18 mouse cellular contexts compared by ENCODE assay signal in genomic region chr17:50104131-50104530, GRCm38 (mm10).
"Had no signal": no experiment of that assay in that cellular context is flagged by ENCODE, and none has a peak within 500 bp of the region (broad histone marks: within the 10 kb centered on the region; RNA-seq: fewer than 3 reads in every experiment).

No protein-coding gene starts in this region.

- H3K4me3 ChIP-seq: midbrain, embryonic 10.5 days; myocyte; neural tube, embryonic 13.5 days; neural tube, embryonic 15.5 days; stomach, embryonic 15.5 days had no signal

- H3K27me3 ChIP-seq: neural tube, embryonic 13.5 days; neural tube, embryonic 15.5 days; stomach, embryonic 15.5 days had no signal

- H3K9me3 ChIP-seq: stomach, embryonic 15.5 days had no signal

- H3K27ac ChIP-seq: midbrain, embryonic 10.5 days; neural tube, embryonic 13.5 days; neural tube, embryonic 15.5 days; stomach, embryonic 15.5 days; stomach, postnatal 0 days had no signal

- H3K9ac ChIP-seq: lung, embryonic 14.5 days; neural tube, embryonic 13.5 days; neural tube, embryonic 15.5 days; stomach, embryonic 15.5 days had no signal

- ATAC-seq: midbrain, embryonic 16.5 days had no signal

- H3K4me2 ChIP-seq: lung, embryonic 14.5 days; neural tube, embryonic 13.5 days; neural tube, embryonic 15.5 days; stomach, embryonic 15.5 days had no signal

- H3K36me3 ChIP-seq: midbrain, embryonic 10.5 days; stomach, embryonic 15.5 days had no signal

- DNase-seq: lung, adult 18-20 months; lung, embryonic 14.5 days; lung, postnatal 10 days; lung, postnatal 4 days; midbrain, embryonic 14.5 days; retina, postnatal 1 day; right cerebral cortex, adult 18-20 months; right cerebral cortex, postnatal 25 days; right cerebral cortex, postnatal 4 days; thymus, postnatal 14 days; thymus, postnatal 36 days had no signal

- H3K4me1 ChIP-seq: midbrain, embryonic 10.5 days; stomach, embryonic 15.5 days had no signal
